Comparison of ENCODE assay signal across 21 mouse cellular contexts in genomic region chr6:51183576-51184420, GRCm38 (mm10).
DNase-seq lines count a peak whose midpoint lies in the region; ATAC-seq and TF ChIP-seq lines count a peak whose summit lies in the region.
"Had no signal": no experiment of that assay in that cellular context is flagged by ENCODE, and none has a peak within 500 bp of the region (broad histone marks: within the 10 kb centered on the region; RNA-seq: fewer than 3 reads in every experiment).

No protein-coding gene starts in this region.

- H3K4me1 ChIP-seq in hindbrain, embryonic 10.5 days (replicated peaks) = no peaks in the 10 kb centered on the region
- H3K4me1 ChIP-seq in hindbrain, embryonic 12.5 days = no peaks in the 10 kb centered on the region
- H3K4me1 ChIP-seq in midbrain, embryonic 14.5 days (ENCODE audit: control insufficient read depth, insufficient read depth, low read length) = no peaks in the 10 kb centered on the region
- H3K4me1 ChIP-seq in midbrain, embryonic 15.5 days = no peaks in the 10 kb centered on the region
- no peaks in the 10 kb centered on the region for H3K4me1 ChIP-seq in embryonic facial prominence, embryonic 10.5 days
- peaks cover 16% of the 10 kb centered on the region; the same call in 1 of the 2 replicates for H3K4me1 ChIP-seq in limb, embryonic 14.5 days (ENCODE audit: control insufficient read depth, insufficient read depth, low read length)
- H3K4me1 ChIP-seq: embryonic facial prominence, embryonic 15.5 days; forebrain, embryonic 10.5 days; neural tube, embryonic 12.5 days had no signal

- H3K27me3 ChIP-seq in hindbrain, embryonic 10.5 days (ENCODE audit: insufficient read depth, poor library complexity, severe bottlenecking) = peaks cover 93% of the 10 kb centered on the region
- peaks cover 79% of the 10 kb centered on the region for H3K27me3 ChIP-seq in hindbrain, embryonic 12.5 days
- peaks cover 84% of the 10 kb centered on the region for H3K27me3 ChIP-seq in midbrain, embryonic 14.5 days (ENCODE audit: control insufficient read depth, insufficient read depth, low read length)
- peaks cover 87% of the 10 kb centered on the region for H3K27me3 ChIP-seq in midbrain, embryonic 15.5 days (replicated peaks)
- H3K27me3 ChIP-seq in embryonic facial prominence, embryonic 10.5 days (replicated peaks; ENCODE audit: low read depth, poor library complexity, severe bottlenecking) = peaks cover 93% of the 10 kb centered on the region
- H3K27me3 ChIP-seq in limb, embryonic 14.5 days (ENCODE audit: control insufficient read depth, insufficient read depth, low read length) = peaks cover 24% of the 10 kb centered on the region

- WGBS in hindbrain, embryonic 10.5 days = under 1% methylated on average over 21 of the region's 21 CpGs
- 1% methylated on average over 21 of the region's 21 CpGs for WGBS in hindbrain, embryonic 12.5 days
- under 1% methylated on average over 21 of the region's 21 CpGs for WGBS in midbrain, embryonic 14.5 days
- WGBS in midbrain, embryonic 15.5 days = 2% methylated on average over 21 of the region's 21 CpGs
- WGBS in embryonic facial prominence, embryonic 10.5 days = under 1% methylated on average over 21 of the region's 21 CpGs
- WGBS in limb, embryonic 14.5 days = 4% methylated on average over 21 of the region's 21 CpGs

- intact Hi-C loops in left cerebral cortex, postnatal 14 days (cut with DNase I) = loop anchor here (5.0 kb wide), 1 partner anchor 1049 kb away; the partner anchor contains the start of gene Hoxa9
- intact Hi-C loops in left cerebral cortex, postnatal 4 days (cut with DNase I) = loop anchor here (10.0 kb wide), 1 partner anchor 821 kb away; no protein-coding TSS in a partner anchor

- peak; percentile 45 for DNase-seq in hindbrain, embryonic 10.5 days (ENCODE audit: low spot score)
- DNase-seq in midbrain, embryonic 14.5 days = peak; percentile 26
- peak; percentile 48 for DNase-seq in embryonic facial prominence, embryonic 10.5 days (ENCODE audit: low spot score)
- DNase-seq in limb, embryonic 14.5 days (ENCODE audit: low spot score) = no peak
- no peak for DNase-seq in left cerebral cortex, postnatal 14 days (ENCODE audit: low spot score in 2 of 2)
- DNase-seq in left cerebral cortex, postnatal 4 days = no peak
- DNase-seq: adrenal gland, adult 2 months; cerebellum, adult 8-10 months; gastrocnemius, postnatal 10 days; heart, postnatal 36 days; kidney, adult 8-10 months; kidney, postnatal 25 days; liver, embryonic 13.5 days; spleen, adult 18-20 months; thymus, postnatal 25 days had no signal

- no peaks in the 10 kb centered on the region for H3K36me3 ChIP-seq in hindbrain, embryonic 10.5 days
- H3K36me3 ChIP-seq in hindbrain, embryonic 12.5 days = no peaks in the 10 kb centered on the region
- no peaks in the 10 kb centered on the region for H3K36me3 ChIP-seq in midbrain, embryonic 14.5 days (ENCODE audit: control insufficient read depth, insufficient read depth, low read length)
- H3K36me3 ChIP-seq in midbrain, embryonic 15.5 days (replicated peaks) = no peaks in the 10 kb centered on the region
- no peaks in the 10 kb centered on the region for H3K36me3 ChIP-seq in embryonic facial prominence, embryonic 10.5 days (replicated peaks)
- no peaks in the 10 kb centered on the region for H3K36me3 ChIP-seq in limb, embryonic 14.5 days (ENCODE audit: control insufficient read depth, insufficient read depth, low read length)
- H3K36me3 ChIP-seq: embryonic facial prominence, embryonic 15.5 days; forebrain, embryonic 10.5 days; liver, embryonic 13.5 days; neural tube, embryonic 12.5 days had no signal

- no peak for TF ChIP-seq POLR2A in limb, embryonic 14.5 days (IDR thresholded peaks at IDR 0.05; ENCODE audit: borderline replicate concordance, extremely low read depth, insufficient read depth, insufficient read length)

- no peak overlapping the region for H3K4me3 ChIP-seq in hindbrain, embryonic 10.5 days
- H3K4me3 ChIP-seq in hindbrain, embryonic 12.5 days = no peak overlapping the region
- H3K4me3 ChIP-seq in midbrain, embryonic 14.5 days (replicated peaks; ENCODE audit: low read depth, low read length) = no peak overlapping the region
- no peak overlapping the region for H3K4me3 ChIP-seq in midbrain, embryonic 15.5 days
- H3K4me3 ChIP-seq in embryonic facial prominence, embryonic 10.5 days = no peak overlapping the region
- H3K4me3 ChIP-seq in limb, embryonic 14.5 days (replicated peaks; ENCODE audit: low read length) = no peak overlapping the region; the same call in 1 of the 2 replicates
- H3K4me3 ChIP-seq: embryonic facial prominence, embryonic 15.5 days; forebrain, embryonic 10.5 days; liver, embryonic 13.5 days; neural tube, embryonic 12.5 days had no signal

- no peak overlapping the region for H3K9ac ChIP-seq in hindbrain, embryonic 12.5 days
- H3K9ac ChIP-seq in midbrain, embryonic 14.5 days (replicated peaks; ENCODE audit: low read length) = no peak overlapping the region
- no peak overlapping the region for H3K9ac ChIP-seq in midbrain, embryonic 15.5 days
- peak overlapping the region; percentile 17; the same call in 1 of the 2 replicates for H3K9ac ChIP-seq in limb, embryonic 14.5 days (ENCODE audit: low read depth, low read length, severe bottlenecking)
- H3K9ac ChIP-seq: embryonic facial prominence, embryonic 15.5 days; liver, embryonic 13.5 days; neural tube, embryonic 12.5 days had no signal

- no peak overlapping the region for H3K4me2 ChIP-seq in hindbrain, embryonic 12.5 days (replicated peaks)
- no peak overlapping the region for H3K4me2 ChIP-seq in midbrain, embryonic 14.5 days (ENCODE audit: low read length)
- no peak overlapping the region for H3K4me2 ChIP-seq in midbrain, embryonic 15.5 days
- peak overlapping the region; percentile 37 for H3K4me2 ChIP-seq in limb, embryonic 14.5 days (replicated peaks; ENCODE audit: low read depth, low read length, severe bottlenecking)
- H3K4me2 ChIP-seq: embryonic facial prominence, embryonic 15.5 days; liver, embryonic 13.5 days; neural tube, embryonic 12.5 days had no signal

- no peak for ATAC-seq in hindbrain, embryonic 12.5 days (ENCODE audit: low FRiP score)
- ATAC-seq in midbrain, embryonic 14.5 days (ENCODE audit: low FRiP score, low TSS enrichment) = no peak
- ATAC-seq in midbrain, embryonic 15.5 days (replicated peaks) = no peak
- no peak for ATAC-seq in limb, embryonic 14.5 days (ENCODE audit: low FRiP score, low read depth)
- ATAC-seq: lung, postnatal 0 days had no signal

- no peak overlapping the region for H3K27ac ChIP-seq in hindbrain, embryonic 10.5 days
- no peak overlapping the region for H3K27ac ChIP-seq in hindbrain, embryonic 12.5 days
- no peak overlapping the region for H3K27ac ChIP-seq in midbrain, embryonic 14.5 days (replicated peaks; ENCODE audit: low read depth, low read length)
- no peak overlapping the region for H3K27ac ChIP-seq in midbrain, embryonic 15.5 days
- no peak overlapping the region for H3K27ac ChIP-seq in embryonic facial prominence, embryonic 10.5 days (replicated peaks)
- peak overlapping the region; percentile 26 for H3K27ac ChIP-seq in limb, embryonic 14.5 days (replicated peaks; ENCODE audit: low read depth, low read length)
- H3K27ac ChIP-seq: embryonic facial prominence, embryonic 15.5 days; forebrain, embryonic 10.5 days; liver, embryonic 13.5 days; neural tube, embryonic 12.5 days had no signal

- H3K9me3 ChIP-seq in hindbrain, embryonic 10.5 days = no peaks in the 10 kb centered on the region
- no peaks in the 10 kb centered on the region for H3K9me3 ChIP-seq in hindbrain, embryonic 12.5 days (replicated peaks)
- H3K9me3 ChIP-seq in midbrain, embryonic 14.5 days (ENCODE audit: control insufficient read depth, low read length) = no peaks in the 10 kb centered on the region
- H3K9me3 ChIP-seq in midbrain, embryonic 15.5 days = no peaks in the 10 kb centered on the region
- no peaks in the 10 kb centered on the region for H3K9me3 ChIP-seq in embryonic facial prominence, embryonic 10.5 days
- H3K9me3 ChIP-seq in limb, embryonic 14.5 days (ENCODE audit: control insufficient read depth, low read length) = no peaks in the 10 kb centered on the region
- H3K9me3 ChIP-seq: embryonic facial prominence, embryonic 15.5 days; forebrain, embryonic 10.5 days; liver, embryonic 13.5 days; neural tube, embryonic 12.5 days had no signal

Comparison
In these comparisons a context has a peak if more than half of its experiments do, and no peak if none do; other contexts are left out.
1. DNase-seq: peak in hindbrain, embryonic 10.5 days (single experiment), midbrain, embryonic 14.5 days (single experiment) and embryonic facial prominence, embryonic 10.5 days (single experiment); none in limb, embryonic 14.5 days (single experiment), left cerebral cortex, postnatal 14 days (0 of 2) and left cerebral cortex, postnatal 4 days (single experiment).